Mouse (Mus musculus): ENCODE measurements around the gene 2310007B03Rik. TPM values are rescaled to one million over a fixed set of nuclear protein-coding genes. Genes with fewer than 3 reads are reported as not detected.

Gene 2310007B03Rik
- polyA plus RNA-seq, 1 experiment: 0.03 TPM

DNA sequence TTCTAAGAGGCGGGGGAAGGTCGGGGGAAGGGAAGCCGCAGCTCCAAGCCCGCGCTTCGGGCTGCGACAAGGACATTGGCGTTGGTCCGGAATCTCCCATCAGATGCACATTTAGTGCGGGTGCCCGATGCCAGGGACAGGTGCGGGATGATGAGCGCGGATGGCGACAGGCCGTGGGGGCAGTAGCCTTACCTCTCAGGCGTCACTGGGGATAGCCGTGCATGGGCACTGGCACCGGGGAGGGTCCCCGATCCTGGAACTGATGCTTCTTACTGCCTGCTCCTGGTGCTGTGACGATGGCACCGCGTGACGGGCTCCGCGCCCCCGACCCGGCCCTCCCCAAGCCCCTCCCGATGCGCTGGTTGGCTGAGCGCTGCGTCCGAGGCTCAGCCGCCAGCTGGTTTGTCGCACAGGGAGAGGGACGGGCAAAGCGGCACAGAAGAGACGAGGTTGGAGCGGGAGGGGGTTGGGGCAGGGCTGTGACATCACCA, 59.1 kb downstream of the 2310007B03Rik start, which contains the start of gene Kif1a:
Kif1a (minus strand) TSS at position 381 of the 491 bp plus-strand sequence.
- no peak for DNase-seq (ENCODE audit: low spot score)

Other genes starting within 250 kb of the 2310007B03Rik start
- 16.0 and 20.4 TPM in 2 replicates for gene Capn10, start 226.6 kb downstream of the 2310007B03Rik start, polyA plus RNA-seq (2012; rRNA removed)
- gene Gpr35, start 210.1 kb downstream of the 2310007B03Rik start, polyA plus RNA-seq (2012; rRNA removed): 0.78 and 1.3 TPM in 2 replicates
- gene Aqp12, start 154.6 kb downstream of the 2310007B03Rik start, polyA plus RNA-seq (2012; rRNA removed): not detected in 2 replicates
- gene Kif1a, start 59.0 kb downstream of the 2310007B03Rik start, polyA plus RNA-seq (2012; rRNA removed): 3.3 and 5.0 TPM in 2 replicates
- gene Agxt, start 25.7 kb downstream of the 2310007B03Rik start, polyA plus RNA-seq (2012; rRNA removed): not detected in 2 replicates
- 0.09 and 0.10 TPM in 2 replicates for gene Crocc2, start 7.8 kb upstream of the 2310007B03Rik start, polyA plus RNA-seq (2012; rRNA removed)
- gene Sned1, start 74.9 kb upstream of the 2310007B03Rik start, polyA plus RNA-seq (2012; rRNA removed): 12.1 and 18.7 TPM in 2 replicates
- 16.4 and 17.2 TPM in 2 replicates for gene Mterf4, start 145.0 kb upstream of the 2310007B03Rik start, polyA plus RNA-seq (2012; rRNA removed)
- 12.4 and 13.7 TPM in 2 replicates for gene Ppp1r7, start 181.9 kb upstream of the 2310007B03Rik start, polyA plus RNA-seq (2012; rRNA removed)
- gene Pask, start 182.5 kb upstream of the 2310007B03Rik start, polyA plus RNA-seq (2012; rRNA removed): 2.6 and 3.1 TPM in 2 replicates
- gene Ano7, start 213.0 kb upstream of the 2310007B03Rik start, polyA plus RNA-seq (2012; rRNA removed): 1.3 and 1.4 TPM in 2 replicates